Mouse (Mus musculus): ENCODE measurements around the gene Irak1bp1.

- TF ChIP-seq GATA1 (IDR thresholded peaks at IDR 0.05; ENCODE audit: low read length) (no peak), TAL1 (IDR thresholded peaks at IDR 0.05; ENCODE audit: low read length) (no peak)
Observed at GRCm38 (mm10) chr9:82884177-82884576, 54.8 kb downstream of the Irak1bp1 start.
